Mouse (Mus musculus) lung, embryonic 15.5 days (tissue): ENCODE results near the gene Thap8. TPM values are rescaled to one million over a fixed set of nuclear protein-coding genes. Genes with fewer than 3 reads are reported as not detected.

Experiments
- ATAC-seq: fragments of 200-750 bp; cut with Nextera tagmentation; 2 replicates; pipeline ENCODE4 v1.8.0; 2017; ENCODE audit warnings: moderate number of reproducible peaks, borderline replicate concordance; ENCODE audit not compliant: low FRiP score, low TSS enrichment; ENCODE audit errors: extremely low read depth
- H3K27ac ChIP-seq: fragments of 300-500 bp; sonication (generic); 2 replicates; pipeline ENCODE4 v1.5.1; 2015; ENCODE audit warnings: moderate library complexity, mild to moderate bottlenecking, inconsistent platforms
- H3K27me3 ChIP-seq: fragments of 300-500 bp; sonication (generic); 2 replicates; pipeline ENCODE4 v1.6.1; 2015; ENCODE audit warnings: inconsistent platforms
- H3K36me3 ChIP-seq: fragments of 300-500 bp; sonication (generic); 2 replicates; pipeline ENCODE4 v1.6.1; 2015; ENCODE audit warnings: inconsistent platforms
- H3K4me1 ChIP-seq: fragments of 300-500 bp; sonication (generic); 2 replicates; pipeline ENCODE4 v1.6.1; 2015; ENCODE audit warnings: inconsistent platforms
- H3K4me2 ChIP-seq: fragments of 300-500 bp; sonication (generic); 2 replicates; pipeline ENCODE4 v1.6.1; 2015; ENCODE audit warnings: inconsistent platforms, mild to moderate bottlenecking, moderate library complexity
- H3K4me3 ChIP-seq: fragments of 300-500 bp; sonication (generic); 2 replicates; pipeline ENCODE4 v1.5.1; 2015; ENCODE audit warnings: mild to moderate bottlenecking, inconsistent platforms
- H3K9ac ChIP-seq: fragments of 300-500 bp; sonication (generic); 2 replicates; pipeline ENCODE4 v1.6.1; 2015; ENCODE audit warnings: inconsistent platforms
- H3K9me3 ChIP-seq: fragments of 300-500 bp; sonication (generic); 2 replicates; pipeline ENCODE4 v1.6.1; 2016; ENCODE audit warnings: inconsistent platforms
- WGBS: fragments of 180-500 bp; shearing (Covaris S2); methylation state at CpG from one replicate; pipeline ENCODE4 v1.1.7; 2015; 5-methylcytosine and 5-hydroxymethylcytosine counted together
- polyA plus RNA-seq: library from polyadenylated mRNA; unstranded; fragments of >200 nt; fragmentation: Nextera tagmentation; extraction: Ambion mirVana; gene quantifications from 2 replicates; pipeline ENCODE4 v1.2.1, GENCODE M21; 2015

Gene Thap8
- polyA plus RNA-seq, 1 experiment from 2014 or later, result 0.64 TPM

- no peaks in the 10 kb centered on the region for H3K36me3 ChIP-seq
- peaks cover 32% of the 10 kb centered on the region for H3K4me1 ChIP-seq
- no peak overlapping the region for H3K9ac ChIP-seq
- peaks cover 21% of the 10 kb centered on the region for H3K27me3 ChIP-seq
- H3K9me3 ChIP-seq, result no peaks in the 10 kb centered on the region
- H3K4me2 ChIP-seq, result peak overlapping the region; percentile 31; the same call in 1 of the 2 replicates
- WGBS, result 1% methylated on average over 9 of the region's 9 CpGs
- no peak for ATAC-seq
- no peak overlapping the region for H3K4me3 ChIP-seq
- no peak overlapping the region for H3K27ac ChIP-seq
These were observed 56.5 kb downstream of the Thap8 start for GRCm38 (mm10) chr7:30336384-30336783.

- H3K36me3 ChIP-seq, result no peaks in the 10 kb centered on the region
- no peak overlapping the region for H3K9ac ChIP-seq
- H3K4me3 ChIP-seq, result no peak overlapping the region
- H3K4me1 ChIP-seq, result peaks cover 4% of the 10 kb centered on the region; the same call in 1 of the 2 replicates
- no peak for ATAC-seq
- peaks cover 16% of the 10 kb centered on the region for H3K27me3 ChIP-seq
- no peaks in the 10 kb centered on the region for H3K9me3 ChIP-seq
- H3K4me2 ChIP-seq, result no peak overlapping the region
- 61% methylated on average over 5 of the region's 5 CpGs for WGBS
- H3K27ac ChIP-seq, result no peak overlapping the region
These were observed 59.7 kb downstream of the Thap8 start for GRCm38 (mm10) chr7:30339432-30340109.

Other genes starting within 250 kb of the Thap8 start
- gene Zfp14, start 228.7 kb upstream of the Thap8 start, polyA plus RNA-seq, result 3.2 and 3.5 TPM in 2 replicates
- 5.3 and 7.6 TPM in 2 replicates for gene Zfp82, start 207.2 kb upstream of the Thap8 start, polyA plus RNA-seq
- 0.81 and 1.1 TPM in 2 replicates for gene Gm26920, start 189.7 kb upstream of the Thap8 start, polyA plus RNA-seq
- 8.1 and 8.3 TPM in 2 replicates for gene Zfp566, start 189.6 kb upstream of the Thap8 start, polyA plus RNA-seq
- gene Zfp260, start 185.3 kb upstream of the Thap8 start, polyA plus RNA-seq, result 107 and 113 TPM in 2 replicates
- 12.5 and 13.5 TPM in 2 replicates for gene Zfp382, start 158.2 kb upstream of the Thap8 start, polyA plus RNA-seq
- 16.6 and 18.4 TPM in 2 replicates for gene Zfp146, start 110.3 kb upstream of the Thap8 start, polyA plus RNA-seq
- 17.7 and 18.9 TPM in 2 replicates for gene Cox7a1, start 96.0 kb upstream of the Thap8 start, polyA plus RNA-seq
- 97.0 and 104 TPM in 2 replicates for gene Capns1, start 81.3 kb upstream of the Thap8 start, polyA plus RNA-seq
- gene Polr2i, start 48.1 kb upstream of the Thap8 start, polyA plus RNA-seq, result 148 and 156 TPM in 2 replicates
- gene Tbcb, start 47.8 kb upstream of the Thap8 start, polyA plus RNA-seq, result 168 and 180 TPM in 2 replicates
- not detected in 2 replicates for gene Ovol3, start 44.4 kb upstream of the Thap8 start, polyA plus RNA-seq
- gene Wdr62, start 325 bp downstream of the Thap8 start, polyA plus RNA-seq, result 10.7 and 11.5 TPM in 2 replicates
- 18.6 and 18.8 TPM in 2 replicates for gene Clip3, start 11.6 kb downstream of the Thap8 start, polyA plus RNA-seq
- 76.6 and 78.7 TPM in 2 replicates for gene Alkbh6, start 28.6 kb downstream of the Thap8 start, polyA plus RNA-seq
- gene Syne4, start 34.7 kb downstream of the Thap8 start, polyA plus RNA-seq, result 25.1 and 29.5 TPM in 2 replicates
- gene E130208F15Rik, start 41.6 kb downstream of the Thap8 start, polyA plus RNA-seq, result 1.9 TPM in 1 of 2 replicates, not detected in the other
- gene Sdhaf1, start 43.8 kb downstream of the Thap8 start, polyA plus RNA-seq, result 18.2 and 19.5 TPM in 2 replicates
- 4.2 TPM in 2 replicates for gene Lrfn3, start 82.7 kb downstream of the Thap8 start, polyA plus RNA-seq
- 50.8 and 56.1 TPM in 2 replicates for gene Tyrobp, start 133.7 kb downstream of the Thap8 start, polyA plus RNA-seq
- 0.70 and 2.3 TPM in 2 replicates for gene Hcst, start 139.8 kb downstream of the Thap8 start, polyA plus RNA-seq
- 1.5 and 2.1 TPM in 2 replicates for gene Nfkbid, start 141.6 kb downstream of the Thap8 start, polyA plus RNA-seq
- gene Aplp1, start 165.4 kb downstream of the Thap8 start, polyA plus RNA-seq, result 23.9 and 24.4 TPM in 2 replicates
- gene Kirrel2, start 177.6 kb downstream of the Thap8 start, polyA plus RNA-seq, result not detected in 2 replicates
- 0.08 TPM in 1 of 2 replicates, not detected in the other for gene Nphs1, start 178.2 kb downstream of the Thap8 start, polyA plus RNA-seq
- gene Prodh2, start 213.5 kb downstream of the Thap8 start, polyA plus RNA-seq, result 0.25 and 0.44 TPM in 2 replicates